ENCODE assay signal across 20 mouse cellular contexts in genomic region chr9:31322090-31322489, GRCm38 (mm10). TPM values are rescaled to one million over a fixed set of nuclear protein-coding genes. Genes with fewer than 3 reads are reported as not detected.
A peak's percentile ranks its signal among the peaks of the same experiment; 100 is the strongest.
DNase-seq lines count a peak whose midpoint lies in the region; ATAC-seq and TF ChIP-seq lines count a peak whose summit lies in the region.
"Had no signal": no experiment of that assay in that cellular context is flagged by ENCODE, and none has a peak within 500 bp of the region (broad histone marks: within the 10 kb centered on the region; RNA-seq: fewer than 3 reads in every experiment).

No protein-coding gene starts in this region.

- H3K9ac ChIP-seq in liver, embryonic 11.5 days (ENCODE audit: low read depth, low read length): no peak overlapping the region
- H3K9ac ChIP-seq in liver, postnatal 0 days (replicated peaks): no peak overlapping the region
- no peak overlapping the region for H3K9ac ChIP-seq in stomach, embryonic 14.5 days (replicated peaks; ENCODE audit: low read depth, low read length)
- H3K9ac ChIP-seq: forebrain, embryonic 15.5 days; hindbrain, embryonic 12.5 days; midbrain, embryonic 15.5 days; neural tube, embryonic 15.5 days had no signal

- ATAC-seq in liver, embryonic 11.5 days (replicated peaks; ENCODE audit: low FRiP score): peak; percentile 78
- no peak for ATAC-seq in liver, postnatal 0 days
- 0 out of 2 replicates have a peak, but pooled peaks have one; percentile 10 for ATAC-seq in stomach, embryonic 14.5 days (ENCODE audit: insufficient number of reproducible peaks, insufficient read depth, low FRiP score, low read depth)
- no peak for ATAC-seq in inflammation-experienced regulatory T-cells, adult 6 months
- ATAC-seq: forebrain, embryonic 15.5 days; midbrain, embryonic 15.5 days had no signal

- no peaks in the 10 kb centered on the region for H3K27me3 ChIP-seq in liver, embryonic 11.5 days (replicated peaks; ENCODE audit: control insufficient read depth, insufficient read depth, low read length)
- no peaks in the 10 kb centered on the region for H3K27me3 ChIP-seq in liver, postnatal 0 days (ENCODE audit: insufficient read depth, low read length)
- no peaks in the 10 kb centered on the region for H3K27me3 ChIP-seq in embryonic facial prominence, embryonic 10.5 days (replicated peaks; ENCODE audit: low read depth, poor library complexity, severe bottlenecking)
- no peaks in the 10 kb centered on the region for H3K27me3 ChIP-seq in stomach, embryonic 14.5 days (ENCODE audit: control insufficient read depth, insufficient read depth, low read length)
- H3K27me3 ChIP-seq: CH12.LX; forebrain, embryonic 15.5 days; hindbrain, embryonic 12.5 days; midbrain, embryonic 15.5 days; neural tube, embryonic 15.5 days had no signal

- TF ChIP-seq POLR2A in embryonic fibroblast, embryonic 13.5 days (IDR thresholded peaks at IDR 0.05; ENCODE audit: low read depth, low read length): no peak

- TF ChIP-seq EP300 in liver, postnatal 0 days (IDR thresholded peaks at IDR 0.05; ENCODE audit: low read depth): no peak

- WGBS in liver, embryonic 11.5 days: 57% methylated on average over 5 of the region's 5 CpGs
- 76% methylated on average over 5 of the region's 5 CpGs for WGBS in liver, postnatal 0 days (ENCODE audit: insufficient replicate concordance)
- WGBS in embryonic facial prominence, embryonic 10.5 days: 80% methylated on average over 5 of the region's 5 CpGs
- WGBS in stomach, embryonic 14.5 days: 61% methylated on average over 5 of the region's 5 CpGs

- no peak overlapping the region for H3K27ac ChIP-seq in liver, embryonic 11.5 days (ENCODE audit: low read depth, low read length)
- no peak overlapping the region for H3K27ac ChIP-seq in liver, postnatal 0 days (ENCODE audit: low read depth)
- H3K27ac ChIP-seq in embryonic facial prominence, embryonic 10.5 days (replicated peaks): peak overlapping the region; percentile 55
- H3K27ac ChIP-seq in embryonic fibroblast, embryonic 13.5 days (ENCODE audit: insufficient read depth, low read length): peak overlapping the region; percentile 66
- no peak overlapping the region for H3K27ac ChIP-seq in stomach, embryonic 14.5 days (ENCODE audit: low read length)
- H3K27ac ChIP-seq: forebrain, embryonic 15.5 days; hindbrain, embryonic 12.5 days; layer of hippocampus, adult 2 months; limb, embryonic 10.5 days; midbrain, embryonic 15.5 days; neural tube, embryonic 15.5 days had no signal

- intact Hi-C loops in left cerebral cortex, postnatal 4 days (cut with DNase I): no loop called here

- H3K36me3 ChIP-seq in liver, embryonic 11.5 days (ENCODE audit: control insufficient read depth, insufficient read depth, low read length): peaks cover 3% of the 10 kb centered on the region; the same call in 1 of the 2 replicates
- no peaks in the 10 kb centered on the region for H3K36me3 ChIP-seq in liver, postnatal 0 days (replicated peaks; ENCODE audit: insufficient read depth, low read length)
- H3K36me3 ChIP-seq in embryonic facial prominence, embryonic 10.5 days (replicated peaks): peaks cover 13% of the 10 kb centered on the region; the same call in 1 of the 2 replicates
- H3K36me3 ChIP-seq in stomach, embryonic 14.5 days (ENCODE audit: control insufficient read depth, insufficient read depth, low read length): no peaks in the 10 kb centered on the region
- H3K36me3 ChIP-seq: forebrain, embryonic 15.5 days; hindbrain, embryonic 12.5 days; midbrain, embryonic 15.5 days had no signal

- H3K9me3 ChIP-seq in liver, embryonic 11.5 days (ENCODE audit: control insufficient read depth, low read length): no peaks in the 10 kb centered on the region
- H3K9me3 ChIP-seq in liver, postnatal 0 days (ENCODE audit: low read length): no peaks in the 10 kb centered on the region
- no peaks in the 10 kb centered on the region for H3K9me3 ChIP-seq in embryonic facial prominence, embryonic 10.5 days
- no peaks in the 10 kb centered on the region for H3K9me3 ChIP-seq in stomach, embryonic 14.5 days (ENCODE audit: control insufficient read depth, low read depth, low read length)
- H3K9me3 ChIP-seq: forebrain, embryonic 15.5 days; hindbrain, embryonic 12.5 days; limb, embryonic 10.5 days; midbrain, embryonic 15.5 days; neural tube, embryonic 15.5 days had no signal

- peaks cover 13% of the 10 kb centered on the region for H3K4me1 ChIP-seq in liver, embryonic 11.5 days (replicated peaks; ENCODE audit: control insufficient read depth, insufficient read depth, low read length)
- no peaks in the 10 kb centered on the region for H3K4me1 ChIP-seq in liver, postnatal 0 days (ENCODE audit: insufficient read depth)
- peaks cover 32% of the 10 kb centered on the region for H3K4me1 ChIP-seq in embryonic facial prominence, embryonic 10.5 days
- peaks cover 16% of the 10 kb centered on the region for H3K4me1 ChIP-seq in embryonic fibroblast, embryonic 13.5 days (ENCODE audit: control insufficient read depth, insufficient read depth, low read length)
- H3K4me1 ChIP-seq in stomach, embryonic 14.5 days (ENCODE audit: control insufficient read depth, insufficient read depth, low read length): no peaks in the 10 kb centered on the region
- H3K4me1 ChIP-seq: limb, embryonic 10.5 days had no signal

- no peak for DNase-seq in liver, embryonic 11.5 days (ENCODE audit: low spot score)
- no peak for DNase-seq in liver, postnatal 0 days
- no peak for DNase-seq in embryonic facial prominence, embryonic 10.5 days (ENCODE audit: low spot score)
- no peak for DNase-seq in left cerebral cortex, postnatal 4 days
- DNase-seq: cerebellum, adult 18-20 months; kidney, adult 8-10 months; kidney, postnatal 14 days; layer of hippocampus, postnatal 36 days; right cerebral cortex, postnatal 25 days; thymus, postnatal 4 days had no signal

- TF ChIP-seq CTCF in liver, postnatal 0 days (IDR thresholded peaks at IDR 0.05; ENCODE audit: low read depth): no peak
- no peak for TF ChIP-seq CTCF in embryonic fibroblast, embryonic 13.5 days (IDR thresholded peaks at IDR 0.05; ENCODE audit: borderline replicate concordance, insufficient read depth, low read length)

- no peak overlapping the region for H3K4me2 ChIP-seq in liver, embryonic 11.5 days
- H3K4me2 ChIP-seq in liver, postnatal 0 days (ENCODE audit: low read depth, low read length): no peak overlapping the region
- H3K4me2 ChIP-seq in stomach, embryonic 14.5 days (replicated peaks; ENCODE audit: low read depth, low read length): no peak overlapping the region
- H3K4me2 ChIP-seq: forebrain, embryonic 15.5 days; hindbrain, embryonic 12.5 days; midbrain, embryonic 15.5 days; neural tube, embryonic 15.5 days had no signal

- H3K4me3 ChIP-seq in liver, embryonic 11.5 days (ENCODE audit: low read depth, low read length): no peak overlapping the region
- H3K4me3 ChIP-seq in liver, postnatal 0 days (ENCODE audit: low read depth, low read length): no peak overlapping the region
- no peak overlapping the region for H3K4me3 ChIP-seq in embryonic facial prominence, embryonic 10.5 days
- H3K4me3 ChIP-seq in embryonic fibroblast, embryonic 13.5 days (ENCODE audit: insufficient read depth, low read length): no peak overlapping the region
- H3K4me3 ChIP-seq in stomach, embryonic 14.5 days (ENCODE audit: low read depth, low read length): no peak overlapping the region
- H3K4me3 ChIP-seq: forebrain, embryonic 15.5 days; hindbrain, embryonic 12.5 days; layer of hippocampus, adult 2 months; limb, embryonic 10.5 days; midbrain, embryonic 15.5 days; neural tube, embryonic 15.5 days had no signal

RNA-seq across cellular contexts. Expression of gene Prdm10, which starts 41.8 kb away (rescaled TPM):
- polyA plus RNA-seq in liver, embryonic 11.5 days (2014; fragmentation: Nextera tagmentation; extraction: Ambion mirVana): 5.7 and 6.5 TPM in 2 replicates
- polyA plus RNA-seq in liver, postnatal 0 days (2015; fragmentation: Nextera tagmentation; extraction: Ambion mirVana): 1.3 and 1.5 TPM in 2 replicates
- 8.1 and 8.3 TPM in 2 replicates for polyA plus RNA-seq in embryonic facial prominence, embryonic 10.5 days (2016; fragmentation: Nextera tagmentation; extraction: Ambion mirVana)
- polyA plus RNA-seq in embryonic fibroblast, embryonic 13.5 days (2011; ENCODE audit: insufficient read length, low read depth, missing spikeins): 6.4 and 8.2 TPM in 2 replicates
- polyA plus RNA-seq in stomach, embryonic 14.5 days (2014; fragmentation: Nextera tagmentation; extraction: Ambion mirVana): 7.1 and 7.8 TPM in 2 replicates
- 10 to 100 TPM; 26.0 to 27.0 TPM for total RNA-seq in left cerebral cortex, postnatal 4 days (2021)
- 1 to 10 TPM; 7.7 to 9.0 (median 8.5) TPM for polyA plus RNA-seq in inflammation-experienced regulatory T-cells, adult 6 months (2017; shearing (Covaris generic))

Comparison
In these comparisons a context has a peak if more than half of its experiments do, and no peak if none do; other contexts are left out.
1. ATAC-seq: peak in liver, embryonic 11.5 days (single experiment) and stomach, embryonic 14.5 days (single experiment); none in liver, postnatal 0 days (single experiment) and inflammation-experienced regulatory T-cells, adult 6 months (single experiment).
2. H3K27ac ChIP-seq: peak in embryonic facial prominence, embryonic 10.5 days (single experiment) and embryonic fibroblast, embryonic 13.5 days (single experiment); none in liver, embryonic 11.5 days (single experiment), liver, postnatal 0 days (single experiment) and stomach, embryonic 14.5 days (single experiment).